Mouse (Mus musculus) E14TG2a.4 (cell line): ENCODE results near the gene 1700037H04Rik.

ENCODE experiments used
- CTCF ChIP-seq: conservative IDR thresholded peaks from 2 replicates; pipeline ENCODE4 v1.5.1; 2014; ENCODE audit warnings: low read length
- POU5F1 ChIP-seq: IDR thresholded peaks from 2 replicates; pipeline ENCODE4 v1.6.1; 2014; ENCODE audit warnings: low read length, borderline replicate concordance

DNA sequence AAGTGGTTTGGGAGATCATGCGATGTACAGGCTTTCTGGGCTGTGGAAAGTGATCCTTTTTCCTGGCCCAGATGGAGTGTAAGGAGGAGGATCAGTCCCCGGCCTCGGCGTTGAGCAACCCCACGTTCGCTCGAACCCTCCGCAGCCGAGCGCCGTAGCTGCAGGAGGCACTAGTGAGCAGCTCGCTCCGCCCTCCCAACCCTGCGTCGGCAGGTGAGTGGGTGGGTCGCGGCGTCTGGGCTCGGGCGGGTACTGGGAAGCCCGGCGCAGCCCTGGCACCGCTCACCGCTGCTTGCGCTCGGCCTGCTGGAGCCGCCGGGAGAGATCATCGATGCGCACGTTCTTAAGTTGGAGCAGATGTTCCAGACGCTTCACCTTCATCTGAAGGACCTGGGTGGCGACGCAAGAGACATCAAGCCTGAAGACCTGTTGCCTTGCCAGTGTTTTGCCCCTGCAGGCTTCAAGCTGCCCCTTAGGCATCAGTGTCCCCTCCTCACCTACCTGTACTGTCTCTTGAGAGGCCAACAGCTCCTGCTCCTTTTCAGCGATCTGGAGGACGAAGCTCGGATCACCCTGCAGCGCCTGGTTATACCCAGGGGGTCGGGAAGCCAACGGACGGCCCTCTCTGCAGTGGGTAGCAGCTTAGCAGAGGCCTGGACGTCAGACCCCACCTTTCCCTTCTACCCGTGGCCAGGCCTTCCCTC, 11.7 kb upstream of the 1700037H04Rik start:
- TF ChIP-seq CTCF (no peak), POU5F1 (no peak)
